Mouse (Mus musculus): ENCODE data around the gene Rad9a. TPM values are rescaled to one million over a fixed set of nuclear protein-coding genes. Genes with fewer than 3 reads are reported as not detected.

Gene Rad9a
- polyA plus RNA-seq, 1 experiment = 16.7 TPM

- TF ChIP-seq POLR2AphosphoS2 (IDR thresholded peaks at IDR 0.05; ENCODE audit: insufficient read length, low read depth) = peak; percentile 20
- no peak for TF ChIP-seq TCF3 (IDR thresholded peaks at IDR 0.05; ENCODE audit: insufficient read length, low read depth)
- no peak for TF ChIP-seq CEBPB (IDR thresholded peaks at IDR 0.05; ENCODE audit: insufficient read depth, poor library complexity, severe bottlenecking)
- TF ChIP-seq USF1 (IDR thresholded peaks at IDR 0.05; ENCODE audit: low read depth) = no peak
- Histone ChIP-seq H3ac (ENCODE audit: control insufficient read depth, insufficient read length) (no peak overlapping the region), H3K4me2 (ENCODE audit: low read depth) (no peak overlapping the region), H3K4me3 (no peak overlapping the region), H3K36me3 (ENCODE audit: control insufficient read depth, insufficient read depth) (no peaks in the 10 kb centered on the region), H3K79me2 (ENCODE audit: control insufficient read depth, insufficient read depth) (no peaks in the 10 kb centered on the region), H3K27me3 (ENCODE audit: control insufficient read depth, insufficient read depth, insufficient read length) (no peaks in the 10 kb centered on the region)
Measured at GRCm38 (mm10) chr19:4206971-4207370, 5.5 kb upstream of the Rad9a start.

- no peak for TF ChIP-seq POLR2AphosphoS2 (IDR thresholded peaks at IDR 0.05; ENCODE audit: insufficient read length, low read depth)
- TF ChIP-seq REST (IDR thresholded peaks at IDR 0.05; ENCODE audit: insufficient read depth, insufficient read length) = no peak
- TF ChIP-seq POLR2A (IDR thresholded peaks at IDR 0.05; ENCODE audit: insufficient read length, low read depth) = no peak
- no peak for TF ChIP-seq E2F4 (IDR thresholded peaks at IDR 0.05; ENCODE audit: insufficient read depth)
- TF ChIP-seq CEBPB (IDR thresholded peaks at IDR 0.05; ENCODE audit: insufficient read depth, poor library complexity, severe bottlenecking) = no peak
- TF ChIP-seq SRF (IDR thresholded peaks at IDR 0.05; ENCODE audit: control insufficient read depth, insufficient read length, low read depth) = no peak
- no peak overlapping the region for H3K4me3 ChIP-seq
- no peaks in the 10 kb centered on the region for H3K27me3 ChIP-seq (ENCODE audit: control insufficient read depth, insufficient read depth, insufficient read length)
- no peak overlapping the region for H3K4me2 ChIP-seq (ENCODE audit: low read depth)
- no peak overlapping the region for H3ac ChIP-seq (ENCODE audit: control insufficient read depth, insufficient read length)
- no peaks in the 10 kb centered on the region for H3K36me3 ChIP-seq (ENCODE audit: control insufficient read depth, insufficient read depth)
- H3K79me2 ChIP-seq (ENCODE audit: control insufficient read depth, insufficient read depth) = peaks cover 13% of the 10 kb centered on the region
Measured at GRCm38 (mm10) chr19:4204889-4205288, 3.4 kb upstream of the Rad9a start.

GRCm38 (mm10) chr19:4203604-4204326, 2.3 kb upstream of the Rad9a start:
- TF ChIP-seq CEBPB (IDR thresholded peaks at IDR 0.05; ENCODE audit: insufficient read depth, poor library complexity, severe bottlenecking) (no peak), SRF (IDR thresholded peaks at IDR 0.05; ENCODE audit: control insufficient read depth, insufficient read length, low read depth) (no peak), E2F4 (IDR thresholded peaks at IDR 0.05; ENCODE audit: insufficient read depth) (no peak), MYOG (IDR thresholded peaks at IDR 0.05; ENCODE audit: control insufficient read depth in 1 of 3, insufficient read depth in 1 of 3, insufficient read length in 2 of 3, low read depth in 2 of 3) (no peak), POLR2AphosphoS2 (IDR thresholded peaks at IDR 0.05; ENCODE audit: insufficient read length, low read depth) (no peak), REST (IDR thresholded peaks at IDR 0.05; ENCODE audit: insufficient read depth, insufficient read length) (no peak), TCF12 (IDR thresholded peaks at IDR 0.05; ENCODE audit: insufficient read depth, poor library complexity, severe bottlenecking) (no peak), USF1 (IDR thresholded peaks at IDR 0.05; ENCODE audit: low read depth) (no peak)
- no peak overlapping the region for H3ac ChIP-seq (ENCODE audit: control insufficient read depth, insufficient read length)
- H3K27me3 ChIP-seq (ENCODE audit: control insufficient read depth, insufficient read depth, insufficient read length) = no peaks in the 10 kb centered on the region

GRCm38 (mm10) chr19:4203148-4203547, 1.7 kb upstream of the Rad9a start:
- Histone ChIP-seq H3ac (ENCODE audit: control insufficient read depth, insufficient read length) (no peak overlapping the region), H3K79me2 (ENCODE audit: control insufficient read depth, insufficient read depth) (peaks cover 17% of the 10 kb centered on the region), H3K4me3 (no peak overlapping the region), H3K36me3 (ENCODE audit: control insufficient read depth, insufficient read depth) (no peaks in the 10 kb centered on the region), H3K27me3 (ENCODE audit: control insufficient read depth, insufficient read depth, insufficient read length) (no peaks in the 10 kb centered on the region), H3K4me2 (ENCODE audit: low read depth) (no peak overlapping the region)
- TF ChIP-seq MYOG (IDR thresholded peaks at IDR 0.05; ENCODE audit: control insufficient read depth in 1 of 3, insufficient read depth in 1 of 3, insufficient read length in 2 of 3, low read depth in 2 of 3) = no peak
- no peak for TF ChIP-seq TCF12 (IDR thresholded peaks at IDR 0.05; ENCODE audit: insufficient read depth, poor library complexity, severe bottlenecking)

More at GRCm38 (mm10) chr19:4203604-4204326, 2.3 kb upstream of the Rad9a start:
- no peak overlapping the region for H3K4me3 ChIP-seq
- no peaks in the 10 kb centered on the region for H3K36me3 ChIP-seq (ENCODE audit: control insufficient read depth, insufficient read depth)
- no peak overlapping the region for H3K4me2 ChIP-seq (ENCODE audit: low read depth)
- H3K79me2 ChIP-seq (ENCODE audit: control insufficient read depth, insufficient read depth) = peaks cover 17% of the 10 kb centered on the region

- Histone ChIP-seq H3ac (ENCODE audit: control insufficient read depth, insufficient read length) (peak overlapping the region; percentile 20), H3K4me2 (ENCODE audit: low read depth) (peak overlapping the region; percentile 100), H3K79me2 (ENCODE audit: control insufficient read depth, insufficient read depth) (peaks cover 17% of the 10 kb centered on the region), H3K36me3 (ENCODE audit: control insufficient read depth, insufficient read depth) (peaks cover 4% of the 10 kb centered on the region), H3K27me3 (ENCODE audit: control insufficient read depth, insufficient read depth, insufficient read length) (no peaks in the 10 kb centered on the region), H3K4me3 (peak overlapping the region; percentile 69)
- TF ChIP-seq USF1 (IDR thresholded peaks at IDR 0.05; ENCODE audit: low read depth) (no peak), MYOD1 (IDR thresholded peaks at IDR 0.05; ENCODE audit: control insufficient read depth in 1 of 3, insufficient read length in 2 of 3, low read depth in 2 of 3) (no peak), E2F4 (IDR thresholded peaks at IDR 0.05; ENCODE audit: insufficient read depth) (no peak), CEBPB (IDR thresholded peaks at IDR 0.05; ENCODE audit: insufficient read depth, poor library complexity, severe bottlenecking) (no peak), TCF12 (IDR thresholded peaks at IDR 0.05; ENCODE audit: insufficient read depth, poor library complexity, severe bottlenecking) (no peak), MAX (IDR thresholded peaks at IDR 0.05; ENCODE audit: low read depth) (no peak), REST (IDR thresholded peaks at IDR 0.05; ENCODE audit: insufficient read depth, insufficient read length) (no peak), MYOG (IDR thresholded peaks at IDR 0.05; ENCODE audit: control insufficient read depth in 1 of 3, insufficient read depth in 1 of 3, insufficient read length in 2 of 3, low read depth in 2 of 3) (no peak), POLR2A (IDR thresholded peaks at IDR 0.05; ENCODE audit: insufficient read length, low read depth) (no peak), TCF3 (IDR thresholded peaks at IDR 0.05; ENCODE audit: insufficient read length, low read depth) (no peak), POLR2AphosphoS2 (IDR thresholded peaks at IDR 0.05; ENCODE audit: insufficient read length, low read depth) (no peak), SRF (IDR thresholded peaks at IDR 0.05; ENCODE audit: control insufficient read depth, insufficient read length, low read depth) (no peak)
Measured at GRCm38 (mm10) chr19:4202149-4202548, 687 bp upstream of the Rad9a start.
